Mouse (Mus musculus): ENCODE results near the gene Tmem39a.
A peak's percentile ranks its signal among the peaks of the same experiment; 100 is the strongest.

The Tmem39a gene

DNA sequence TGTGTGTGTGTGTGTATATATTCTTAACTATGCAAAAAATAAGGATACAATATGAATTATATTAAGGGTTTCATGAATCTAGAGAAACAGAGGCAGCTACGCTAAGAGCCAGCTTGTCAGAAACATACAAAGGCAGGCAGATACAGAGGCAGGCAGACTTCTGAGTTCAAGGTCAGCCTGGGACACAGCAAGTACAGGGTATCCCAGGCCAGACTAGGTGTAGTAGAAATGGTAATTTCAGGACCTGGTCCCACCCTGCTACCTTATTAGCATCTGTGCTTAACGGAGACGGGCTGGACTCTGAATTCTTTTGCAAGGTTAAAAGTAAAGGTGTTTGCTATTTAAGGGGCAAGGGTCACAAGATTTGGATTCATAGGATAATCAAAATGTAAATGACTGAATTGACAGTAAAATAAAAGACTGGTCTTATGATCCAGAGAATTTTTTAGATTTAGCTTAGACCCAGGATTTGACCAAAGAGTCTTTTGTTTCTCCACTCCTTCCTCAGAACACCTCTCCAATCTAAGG lies at the start of gene Tmem39a:
TSS of gene Tmem39a (plus strand) at position 478 of the 528 bp plus-strand sequence.
- DNase-seq (ENCODE audit: low spot score), result no peak

- no peak for DNase-seq (ENCODE audit: low spot score)
These were observed 47.7 kb upstream of the Tmem39a start for GRCm38 (mm10) chr16:38510846-38511245.

DNA sequence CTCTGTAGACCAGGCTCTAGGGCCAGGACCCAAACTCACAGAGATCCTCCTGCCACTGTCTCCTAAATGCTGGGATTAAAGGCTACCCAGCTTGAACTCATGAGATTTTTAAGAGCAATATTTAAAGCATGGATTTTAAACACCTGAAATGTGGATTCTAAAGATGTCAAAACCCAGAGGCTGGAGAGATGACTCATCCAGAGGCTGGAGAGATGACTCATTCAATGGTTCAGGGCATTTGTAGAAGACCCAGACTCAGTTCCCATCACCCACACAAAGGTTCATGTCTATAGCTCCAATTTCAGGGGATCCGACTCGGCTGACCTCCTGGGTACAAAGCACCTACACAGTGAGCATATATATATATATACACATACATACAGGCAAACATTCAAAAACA lies 39.4 kb upstream of the Tmem39a start:
- DNase-seq (ENCODE audit: low spot score), result no peak

- no peak for DNase-seq (ENCODE audit: low spot score)
These were observed 37.1 kb upstream of the Tmem39a start for GRCm38 (mm10) chr16:38521211-38521987.

DNA sequence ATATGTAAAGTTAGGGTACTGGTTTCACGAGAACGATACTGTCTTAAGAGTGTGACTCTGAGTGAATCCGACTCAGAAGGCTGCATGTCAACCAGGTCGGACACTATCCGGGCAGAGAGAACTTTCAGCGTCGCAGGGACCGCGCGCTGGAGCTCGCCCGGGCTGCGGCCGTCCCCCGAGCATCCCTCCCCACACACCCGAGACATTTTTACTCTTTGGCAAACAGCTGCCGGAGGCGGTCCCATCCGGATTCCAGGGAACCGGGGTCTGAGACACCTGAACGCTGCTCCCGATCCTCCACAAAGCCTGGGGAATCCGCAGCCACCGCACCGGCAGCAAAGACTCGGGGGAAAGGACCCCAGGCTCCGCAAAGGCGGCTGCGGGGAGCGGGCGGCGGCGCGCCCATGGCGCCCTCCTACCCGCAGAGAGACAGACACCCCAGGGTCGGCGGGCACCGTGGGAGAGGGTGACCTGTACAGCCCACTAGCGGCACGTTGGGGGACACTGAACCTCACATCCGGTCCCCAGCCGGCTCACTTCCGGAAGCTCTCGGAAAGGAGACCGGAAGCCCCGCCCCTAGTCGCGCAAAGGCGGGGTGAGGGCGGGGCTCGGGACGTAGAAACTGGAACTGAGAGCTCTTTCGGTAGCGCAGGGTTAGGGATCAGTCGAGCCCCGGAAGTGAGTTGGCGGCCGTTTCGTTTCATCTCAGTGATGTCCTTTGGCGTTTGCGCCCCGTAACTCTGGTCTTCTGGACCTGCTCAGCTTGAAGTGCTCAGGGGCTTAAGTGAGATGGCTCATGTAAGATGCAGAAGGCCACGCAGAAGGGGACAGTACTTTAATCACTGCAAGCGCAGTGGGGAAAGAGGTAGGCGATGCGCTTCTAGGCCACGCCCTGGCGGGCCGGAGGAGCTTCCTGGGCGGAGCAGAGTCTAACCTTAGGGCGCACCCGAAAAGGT lies 36.1 kb upstream of the Tmem39a start, which contains the start of gene Timmdc1:
TSS of gene Timmdc1 (minus strand) at position 535 of the 956 bp plus-strand sequence.
- peak; percentile 91 for DNase-seq (ENCODE audit: low spot score)

DNA sequence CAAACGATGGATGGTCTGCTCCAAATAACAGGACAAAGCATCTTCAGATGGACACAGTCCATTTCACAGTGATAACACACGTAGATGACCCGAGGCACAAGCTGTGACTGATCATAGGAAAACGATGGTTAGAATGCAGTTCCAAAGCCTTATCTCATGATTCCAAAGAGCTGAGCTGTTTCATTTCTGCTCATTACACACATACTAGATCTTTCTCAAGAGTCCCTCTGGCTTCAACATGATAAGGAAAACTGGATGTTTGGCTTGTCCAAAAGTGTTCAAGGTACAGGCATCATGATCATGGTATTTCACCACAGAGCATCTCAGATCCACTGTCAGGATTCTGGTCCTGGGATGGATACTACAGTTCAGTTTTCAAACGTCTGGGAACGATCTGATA lies 32.2 kb upstream of the Tmem39a start:
- DNase-seq (ENCODE audit: low spot score), result no peak

GRCm38 (mm10) chr16:38536544-38537146 lies 21.9 kb upstream of the Tmem39a start:
- peak; percentile 15 for DNase-seq (ENCODE audit: low spot score)

GRCm38 (mm10) chr16:38538716-38539380 lies 19.6 kb upstream of the Tmem39a start:
- DNase-seq (ENCODE audit: low spot score), result no peak

- DNase-seq (ENCODE audit: low spot score), result no peak
These were observed 10.5 kb upstream of the Tmem39a start for GRCm38 (mm10) chr16:38548000-38548399.

GRCm38 (mm10) chr16:38549479-38550396 lies 8.8 kb upstream of the Tmem39a start, which contains the start of gene Poglut1:
Gene Poglut1 (minus strand): TSS chr16:38550258.
- peak; percentile 55 for DNase-seq (ENCODE audit: low spot score)

DNA sequence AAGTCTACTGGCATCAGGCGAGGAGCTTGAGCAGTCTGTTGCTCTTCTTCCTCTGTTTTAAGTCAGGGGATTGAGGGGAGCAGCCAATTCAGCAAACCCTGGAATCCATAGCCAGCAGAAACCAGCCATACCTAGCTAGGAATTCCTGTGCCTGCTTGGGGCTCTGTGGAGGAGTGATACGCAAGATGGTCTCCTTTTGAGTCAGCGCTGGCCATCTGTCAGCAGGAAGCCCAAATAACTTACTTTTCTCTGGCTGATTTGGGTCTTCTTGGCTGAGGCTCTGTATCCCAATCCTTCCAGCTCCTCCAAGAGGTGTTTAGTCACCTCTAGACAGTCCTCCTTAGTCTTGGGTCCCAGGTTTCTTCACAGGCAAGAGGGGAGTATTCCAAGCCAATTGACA lies 2.5 kb upstream of the Tmem39a start:
- DNase-seq (ENCODE audit: low spot score), result no peak

DNA sequence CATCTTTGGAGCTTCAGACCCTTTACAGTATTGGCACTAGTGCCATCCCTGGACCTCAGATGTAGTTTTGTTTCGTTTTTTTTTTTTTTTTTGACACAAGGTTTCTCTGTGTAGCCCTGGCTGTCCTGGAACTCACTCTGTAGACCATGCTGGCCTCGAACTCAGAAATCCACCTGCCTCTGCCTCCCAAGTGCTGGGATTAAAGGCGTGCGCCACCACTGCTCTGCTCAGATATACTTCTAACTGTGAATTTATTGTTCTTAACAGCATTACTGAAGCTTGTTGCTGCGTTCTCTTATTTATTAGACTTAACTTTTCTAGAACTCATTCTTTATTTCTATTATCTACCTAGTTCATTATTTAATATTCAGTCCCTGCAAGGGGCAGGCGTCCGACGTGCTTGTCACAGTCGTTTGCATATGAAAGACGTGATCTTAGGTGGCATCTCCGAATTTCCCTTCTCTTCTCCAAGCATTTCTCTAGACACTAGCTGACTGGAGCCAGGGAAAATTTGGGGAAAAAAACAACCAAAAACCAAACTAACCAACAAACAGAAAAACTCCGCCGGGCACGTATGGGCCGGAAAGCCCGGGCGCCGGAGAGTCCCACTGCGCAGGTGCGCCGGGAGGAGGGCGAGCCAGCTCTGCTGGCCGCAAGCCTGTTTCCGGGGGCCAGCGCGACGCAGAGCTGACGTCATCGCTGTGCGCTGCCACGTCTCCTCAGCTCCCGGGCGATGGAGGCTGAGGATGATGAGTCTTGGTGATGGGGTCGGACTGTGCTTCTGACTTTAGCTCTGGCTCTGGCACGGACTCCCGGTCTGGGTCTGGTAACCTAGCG lies 3.9 kb downstream of the Tmem39a start:
- DNase-seq (ENCODE audit: low spot score), result peak; percentile 89

- DNase-seq (ENCODE audit: low spot score), result no peak
These were observed 4.5 kb downstream of the Tmem39a start for GRCm38 (mm10) chr16:38562968-38563327.

- DNase-seq (ENCODE audit: low spot score), result no peak
These were observed 5.0 kb downstream of the Tmem39a start for GRCm38 (mm10) chr16:38563516-38563915.

DNA sequence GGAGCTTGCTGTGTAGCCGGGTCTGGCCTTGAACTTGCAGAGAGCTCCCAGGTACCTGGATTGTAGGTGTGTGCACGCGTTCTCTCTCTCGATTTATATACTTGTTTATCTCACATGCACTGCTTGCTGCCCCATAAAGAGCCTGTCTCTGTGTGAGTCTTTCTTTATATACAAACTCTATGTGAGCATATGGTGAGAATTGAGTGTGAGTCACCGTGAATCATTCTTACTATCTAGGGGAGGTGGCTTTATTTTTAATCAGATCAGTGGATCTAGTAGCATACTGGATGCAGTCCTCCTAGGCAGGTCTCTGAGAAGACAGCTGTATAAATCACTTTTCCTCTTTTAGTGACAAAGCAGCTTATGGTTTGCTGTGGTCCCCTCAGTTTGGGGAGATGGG lies 9.7 kb downstream of the Tmem39a start:
- DNase-seq (ENCODE audit: low spot score), result no peak

DNA sequence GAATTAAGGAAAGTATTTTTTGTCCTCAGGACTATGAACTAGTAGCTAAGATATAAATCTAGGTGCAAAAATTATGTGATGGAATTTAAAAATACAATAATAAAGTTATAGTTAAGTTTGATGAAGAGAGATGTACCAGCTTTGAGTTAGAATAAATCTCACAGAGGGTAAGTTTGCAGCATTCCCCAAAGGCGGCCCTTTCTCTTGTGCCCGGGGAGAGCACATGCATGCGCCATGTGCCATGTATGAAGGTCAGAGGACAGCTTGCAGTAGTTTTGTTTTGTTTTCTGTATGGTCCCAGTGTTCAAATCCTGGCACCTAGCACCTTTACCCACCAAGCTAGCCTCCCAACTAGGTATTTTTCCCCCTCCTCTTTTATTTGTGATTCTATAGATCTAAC lies 13.0 kb downstream of the Tmem39a start:
- no peak for DNase-seq (ENCODE audit: low spot score)

DNA sequence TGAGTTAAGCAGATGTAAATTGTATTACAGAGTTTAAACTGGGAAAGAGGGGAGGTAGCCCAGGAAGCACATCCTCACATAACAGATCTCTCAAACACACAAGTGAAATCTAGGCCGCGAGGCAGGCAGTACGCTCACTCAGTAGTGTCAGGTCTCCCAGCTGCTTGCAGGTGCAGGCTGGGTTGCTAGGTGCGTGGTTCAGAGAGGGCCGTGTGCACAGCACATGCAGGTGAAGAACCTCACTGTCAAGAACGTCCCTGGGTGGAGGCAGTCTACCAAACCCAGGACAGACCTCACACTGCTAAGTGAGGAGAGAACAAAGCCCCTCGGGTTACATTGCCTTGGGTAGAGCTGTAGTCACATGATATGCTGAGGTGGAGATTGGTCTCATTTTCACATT lies 26.3 kb downstream of the Tmem39a start:
- DNase-seq (ENCODE audit: low spot score), result no peak

DNA sequence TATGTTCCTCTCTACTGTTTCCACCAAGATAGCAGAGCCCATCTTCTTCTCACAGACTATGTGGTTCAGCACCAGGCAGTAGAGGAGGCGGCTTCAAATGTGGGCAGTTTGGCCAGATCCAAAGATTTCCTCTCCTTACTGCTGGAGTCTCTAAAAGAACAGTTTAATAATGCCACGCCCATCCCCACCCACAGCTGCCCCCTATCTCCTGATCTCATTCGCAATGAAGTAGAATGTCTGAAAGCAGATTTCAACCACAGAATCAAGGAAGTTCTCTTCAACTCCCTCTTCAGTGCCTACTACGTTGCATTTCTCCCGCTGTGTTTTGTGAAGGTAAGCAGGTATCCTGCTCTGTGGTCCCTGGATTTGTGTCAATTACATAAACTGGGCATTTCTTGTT lies 26.7 kb downstream of the Tmem39a start:
- no peak for DNase-seq (ENCODE audit: low spot score)

GRCm38 (mm10) chr16:38587163-38587562 lies 28.7 kb downstream of the Tmem39a start:
- no peak for DNase-seq (ENCODE audit: low spot score)

GRCm38 (mm10) chr16:38587572-38587971 lies 29.1 kb downstream of the Tmem39a start:
- no peak for DNase-seq (ENCODE audit: low spot score)

Data from ovary, adult 18-20 months (tissue).